Mouse (Mus musculus) cerebellum, postnatal 14 days (tissue): Measurements from ENCODE around the gene Scarf1.
"Not testable (repeated sequence)": the region's sequence is repeated elsewhere in the genome, so short reads cannot be mapped to it uniquely, and the experiment has no call there.

Experiments used
- DNase-seq, 2 experiments: peaks; one replicate each; pipeline ENCODE4 v3.0.0; 2021; ENCODE audit warnings: mixed read lengths in 2 of 2

Gene Scarf1

GRCm38 (mm10) chr11:75538184-75538969 is 25.0 kb downstream of the Scarf1 start:
- peak; percentile 39 to 49 for DNase-seq

GRCm38 (mm10) chr11:75538970-75539299 is 25.6 kb downstream of the Scarf1 start:
- DNase-seq, result peak in 1 of 2 experiments; percentile 49

DNA sequence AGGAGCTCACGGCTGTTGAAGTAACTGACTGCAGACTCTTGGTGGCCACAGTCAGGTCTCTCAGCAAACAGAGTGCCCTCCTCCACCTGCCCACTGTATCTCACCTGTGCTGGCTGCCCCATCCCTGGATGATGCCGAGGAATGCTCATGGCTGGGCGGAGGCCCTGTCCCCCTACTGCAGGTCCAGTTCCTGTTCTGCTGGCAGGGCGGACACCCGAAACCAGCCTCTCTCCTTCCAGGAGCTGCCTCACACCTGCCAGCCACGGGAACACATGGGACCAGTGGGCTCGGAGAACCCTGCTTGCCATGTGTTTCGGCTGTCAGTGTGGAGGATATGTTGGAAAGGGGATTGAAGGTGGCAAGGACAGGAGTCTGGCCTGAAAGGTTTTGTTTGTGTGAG is 26.9 kb downstream of the Scarf1 start:
- DNase-seq, result no peak

DNA sequence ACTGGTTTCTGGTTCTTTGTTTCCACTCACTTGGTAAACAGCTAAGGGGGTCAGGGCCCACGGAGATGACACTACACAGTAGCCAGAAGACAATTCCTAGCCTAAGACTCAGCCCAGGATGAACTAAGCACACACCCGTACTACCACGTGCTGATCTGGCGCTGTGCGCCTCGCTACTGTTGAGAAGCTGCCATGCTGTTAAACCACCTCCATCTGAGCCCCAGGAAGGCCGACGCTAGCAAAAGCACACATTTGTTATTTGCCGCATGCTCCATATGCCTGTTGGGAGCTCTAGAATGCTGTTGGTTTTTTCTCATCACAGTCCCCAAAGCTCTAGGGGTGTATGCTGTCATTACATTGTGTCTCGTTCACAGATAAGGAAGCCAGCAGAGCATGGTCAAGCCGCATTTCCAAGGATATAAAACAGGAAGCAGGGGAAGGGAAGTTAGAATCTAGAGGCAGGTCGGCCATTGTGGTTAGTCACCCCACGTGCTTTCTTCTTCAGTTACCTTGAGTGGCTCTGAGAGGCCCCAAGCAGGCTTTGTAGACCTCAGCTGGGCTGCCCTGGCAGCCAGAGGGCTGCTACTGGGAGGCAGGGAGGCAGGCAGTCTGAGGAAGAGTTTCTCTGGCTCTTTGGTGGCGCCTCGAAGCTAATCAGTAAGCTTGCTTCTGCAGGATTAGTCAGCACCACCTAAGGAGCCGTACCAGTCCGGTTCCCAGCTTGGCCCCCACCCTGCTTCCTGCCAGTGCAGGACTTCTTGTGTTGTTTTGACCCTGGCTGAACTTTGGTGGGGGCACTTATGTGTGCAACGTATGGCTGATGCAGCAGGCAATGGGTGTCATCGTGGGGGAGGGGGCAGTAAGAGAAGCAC is 27.6 kb downstream of the Scarf1 start:
- DNase-seq, result peak in 1 of 2 experiments; percentile 46

DNA sequence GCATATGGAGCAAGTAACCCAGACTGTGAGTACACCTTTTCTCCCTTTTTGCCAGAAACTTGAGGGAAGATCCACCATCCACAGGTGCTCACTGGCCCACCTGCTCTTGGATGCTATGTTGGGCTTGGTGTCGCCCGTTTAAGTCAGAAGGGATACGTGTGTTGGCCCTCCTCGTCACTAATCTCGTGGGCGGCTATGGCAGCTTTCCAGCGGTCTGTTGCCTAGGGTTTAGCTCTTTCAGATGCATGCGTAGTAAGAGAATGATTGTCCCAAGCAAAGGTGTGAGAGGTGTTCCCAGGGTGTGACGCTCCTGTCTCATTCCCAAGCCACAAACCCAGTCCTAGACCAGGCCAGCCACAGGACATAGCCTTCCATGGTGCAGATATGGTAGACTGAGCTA is 31.4 kb downstream of the Scarf1 start:
- peak; percentile 46 to 55 for DNase-seq

DNA sequence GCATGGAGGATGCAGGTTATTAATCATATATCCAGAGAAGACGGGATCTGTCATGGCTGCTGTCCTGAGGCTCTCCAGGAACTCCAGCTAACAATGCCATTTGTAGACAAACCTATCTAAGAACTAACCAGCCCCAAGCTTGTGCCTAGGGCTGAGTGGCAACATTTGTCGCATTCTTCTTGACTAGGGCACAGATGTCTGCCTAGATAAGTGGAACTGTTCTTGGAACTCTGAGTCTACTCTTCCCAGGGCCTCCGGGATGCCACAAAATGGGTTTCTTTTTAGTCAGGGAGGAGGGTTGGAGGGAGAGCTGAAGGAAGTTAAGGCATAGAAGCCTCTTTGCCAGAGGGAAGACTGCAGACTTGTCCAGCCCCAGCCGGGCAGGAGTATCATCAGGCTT is 32.7 kb downstream of the Scarf1 start:
- no peak for DNase-seq

DNA sequence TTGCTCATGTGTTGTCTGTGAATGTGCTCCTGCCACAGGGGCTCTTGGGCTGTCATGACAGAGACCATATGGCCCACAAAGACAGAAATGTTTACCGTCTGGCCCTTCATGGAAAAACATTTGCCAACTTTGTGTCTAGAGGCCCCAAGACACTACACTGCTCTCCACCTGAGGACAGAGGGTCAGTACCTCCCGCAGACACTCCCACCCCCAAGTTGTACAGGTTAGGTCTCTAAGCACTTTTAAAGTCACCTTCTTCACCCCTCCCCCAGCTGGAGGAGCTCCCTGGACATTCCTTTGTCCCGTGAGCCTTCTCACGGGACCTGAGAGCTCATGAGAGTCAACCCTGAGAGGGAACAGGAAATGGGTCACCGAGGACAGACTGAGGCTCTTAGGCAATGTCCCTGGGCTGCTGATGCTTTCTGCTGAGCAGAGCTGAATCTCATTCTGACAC is 36.3 kb downstream of the Scarf1 start:
- peak; percentile 25 to 50 for DNase-seq

GRCm38 (mm10) chr11:75550200-75550946 is 37.0 kb downstream of the Scarf1 start:
- DNase-seq, result peak in 1 of 2 experiments; percentile 22

DNA sequence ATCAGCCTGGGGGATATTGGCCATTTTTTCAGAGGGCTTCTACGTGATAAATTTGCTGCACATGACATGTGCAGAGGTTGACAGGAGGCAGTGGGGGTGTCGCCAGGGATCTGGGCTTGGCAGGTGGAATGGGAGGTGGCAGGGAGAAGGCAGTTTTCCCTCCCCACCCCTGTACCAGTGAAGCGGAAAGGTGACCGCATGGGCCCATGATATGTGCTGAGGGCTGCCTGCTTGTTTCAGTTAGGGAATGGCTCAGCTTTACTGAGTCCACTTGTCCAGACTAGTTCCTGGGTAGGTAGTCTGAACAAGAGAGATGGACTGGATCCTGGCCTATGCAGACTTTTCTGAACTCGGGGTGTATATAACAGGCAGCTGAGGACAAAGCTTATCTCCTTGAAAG is 38.0 kb downstream of the Scarf1 start:
- DNase-seq, result peak; percentile 29 to 38

GRCm38 (mm10) chr11:75551961-75552441 is 38.7 kb downstream of the Scarf1 start:
- DNase-seq, result peak; percentile 83 to 86

DNA sequence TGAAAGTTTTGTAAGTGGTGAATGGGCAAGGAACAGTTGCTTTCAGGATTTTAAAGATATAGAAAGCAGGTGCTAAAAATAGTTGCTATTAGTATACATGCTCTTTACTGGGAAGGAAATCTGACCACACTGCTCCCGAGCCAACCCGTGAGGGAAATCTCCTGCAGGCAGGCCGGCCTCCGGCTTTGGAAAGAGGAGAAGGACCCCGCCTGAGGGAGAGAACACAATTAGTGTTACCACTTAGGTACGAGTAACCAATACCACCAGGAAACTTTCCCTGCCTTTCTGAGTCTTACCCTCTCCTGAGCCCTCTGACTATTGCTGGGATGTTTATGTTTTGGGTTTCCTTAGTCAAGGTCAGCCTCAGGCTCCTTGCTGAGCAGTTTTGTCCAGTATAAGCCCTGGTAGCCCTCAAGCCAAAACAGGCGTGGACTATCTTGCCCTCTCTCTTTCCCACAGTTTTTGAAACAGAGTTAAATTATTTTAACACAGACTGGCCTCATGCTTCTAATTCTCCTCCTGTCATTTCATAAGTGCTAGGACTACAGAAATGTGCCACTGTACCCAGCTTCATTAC is 39.7 kb downstream of the Scarf1 start:
- DNase-seq, result no peak

- not testable (repeated sequence) for DNase-seq
These were observed 42.7 kb downstream of the Scarf1 start for GRCm38 (mm10) chr11:75556006-75556405.

DNA sequence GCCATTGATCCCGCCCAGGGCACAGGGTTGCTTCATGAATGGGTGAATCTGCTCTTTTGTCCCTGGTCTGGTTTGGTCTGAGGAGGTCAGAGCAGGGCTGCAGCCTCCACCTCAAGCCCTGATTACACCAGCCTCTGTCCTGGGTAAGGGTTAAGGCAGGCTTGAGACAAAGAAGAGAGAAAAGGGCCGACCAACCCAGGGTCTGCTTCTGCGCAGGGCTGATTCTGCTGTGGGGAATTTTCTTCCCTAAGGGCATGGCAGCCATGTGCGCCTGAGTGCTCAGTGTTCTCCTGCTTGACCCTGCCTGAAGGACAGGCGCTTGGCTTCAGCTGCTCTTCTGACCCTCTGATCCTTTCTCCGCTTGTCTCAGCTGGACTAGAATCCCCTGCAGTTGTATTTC is 43.8 kb downstream of the Scarf1 start:
- no peak for DNase-seq

DNA sequence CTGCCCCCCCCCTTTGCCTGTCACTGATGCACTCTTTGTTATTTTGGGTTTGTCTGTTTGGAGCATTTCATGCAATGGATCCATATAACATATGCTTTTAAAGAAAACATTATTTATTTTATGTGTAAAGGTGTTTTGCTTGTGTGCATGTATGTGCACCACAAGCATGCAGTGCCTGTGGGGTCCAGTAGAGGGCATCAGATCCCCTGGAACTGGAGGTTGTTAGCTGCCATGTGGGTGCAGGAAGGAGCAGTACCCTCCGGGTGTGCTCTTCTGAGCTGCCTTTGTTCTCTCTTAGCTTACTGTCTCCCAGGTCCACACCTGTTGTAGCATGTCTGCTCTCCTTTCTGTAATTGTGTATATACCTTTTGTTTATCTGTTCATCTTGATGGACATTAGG is 44.8 kb downstream of the Scarf1 start:
- DNase-seq, result peak in 1 of 2 experiments; percentile 73

DNA sequence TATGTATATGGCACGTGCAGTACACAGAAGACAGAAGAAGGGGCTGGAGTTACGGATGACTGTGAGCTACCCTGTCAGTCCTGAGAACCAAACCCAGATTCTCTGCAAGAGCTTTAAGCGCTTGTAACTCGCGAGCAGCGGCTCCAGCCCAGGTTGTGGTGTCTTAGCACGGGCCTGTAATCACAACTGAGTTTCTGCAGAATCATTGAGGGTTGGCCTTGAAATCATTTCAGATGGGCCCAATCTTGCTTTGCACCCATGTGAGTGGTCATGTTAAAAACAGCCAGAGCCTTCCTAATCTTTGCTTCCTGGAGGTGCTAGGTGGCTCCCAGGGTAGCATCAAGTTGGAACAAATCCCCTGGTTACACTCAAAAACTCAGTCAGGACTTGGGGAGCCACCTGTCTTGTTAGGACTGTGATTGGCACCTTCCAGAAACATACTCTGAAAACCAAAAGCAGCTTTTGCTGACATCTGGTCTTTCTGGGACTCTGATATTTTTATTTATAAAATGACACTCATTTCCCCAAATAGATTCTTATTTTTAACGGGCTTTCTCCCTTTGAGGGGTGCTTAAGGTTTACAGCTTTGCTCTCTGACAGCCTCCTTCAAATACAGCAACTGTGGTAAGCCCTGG is 46.6 kb downstream of the Scarf1 start:
- no peak for DNase-seq

DNA sequence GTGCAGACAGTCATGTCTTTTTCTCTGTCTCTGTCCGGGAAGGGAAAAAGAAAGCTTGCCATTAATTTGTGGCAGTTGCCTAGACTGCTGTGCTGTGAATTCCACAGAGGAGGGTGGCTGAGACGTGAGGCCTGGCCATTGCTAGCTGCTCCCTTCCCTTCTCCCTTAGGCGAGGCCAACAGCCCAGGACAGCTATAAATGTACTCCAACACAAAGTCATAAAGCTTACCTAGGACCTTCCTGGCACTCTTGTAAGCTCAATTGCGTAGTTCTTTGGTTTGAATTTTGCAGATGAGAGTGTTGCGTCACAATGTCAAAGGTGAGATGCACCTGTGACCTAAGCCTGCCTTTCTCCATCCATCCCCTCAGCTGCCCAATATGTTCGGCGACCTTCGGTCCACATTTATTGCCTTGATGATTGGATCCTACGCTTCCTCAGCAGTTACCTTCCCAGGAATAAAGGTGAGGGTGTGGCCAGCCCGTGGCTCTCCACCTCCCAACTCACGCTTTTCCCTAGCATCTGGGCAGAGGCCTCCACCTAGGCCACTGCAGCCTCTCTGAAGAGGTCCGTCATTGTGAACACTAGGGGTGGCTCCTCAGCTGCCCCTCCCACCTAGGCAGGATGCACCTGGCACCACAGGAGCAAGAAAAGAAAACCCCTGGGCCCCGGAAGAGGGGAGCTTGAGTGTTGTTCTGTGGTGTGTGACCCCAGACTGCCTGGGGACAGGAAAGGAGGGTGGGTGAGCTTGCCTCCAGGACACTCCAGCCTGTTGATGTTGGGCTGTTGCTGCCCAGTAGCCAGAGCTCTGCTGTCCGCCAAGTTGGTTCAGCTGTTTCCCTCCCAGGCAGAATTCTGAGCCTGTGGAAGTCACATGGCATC is 47.4 kb downstream of the Scarf1 start:
- no peak for DNase-seq

DNA sequence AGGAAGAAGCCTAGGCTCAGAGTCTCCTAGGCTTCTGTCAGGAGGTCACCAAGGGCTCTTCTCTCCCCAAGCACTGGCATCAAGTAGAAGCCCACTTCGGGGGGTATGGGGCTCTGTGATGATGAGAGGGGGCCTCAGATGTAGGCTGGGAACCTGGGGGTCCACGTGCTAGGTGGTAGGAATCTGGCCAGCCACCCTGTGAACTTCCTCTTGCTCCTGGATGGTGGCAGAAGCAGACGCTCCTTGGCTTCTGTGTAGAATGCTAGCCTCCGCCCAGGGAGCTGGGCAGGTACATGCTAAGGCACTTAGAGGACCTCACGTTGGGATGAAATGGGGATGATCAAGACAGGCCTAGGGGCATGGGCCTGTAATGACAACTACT is 48.1 kb downstream of the Scarf1 start:
- DNase-seq, result no peak

DNA sequence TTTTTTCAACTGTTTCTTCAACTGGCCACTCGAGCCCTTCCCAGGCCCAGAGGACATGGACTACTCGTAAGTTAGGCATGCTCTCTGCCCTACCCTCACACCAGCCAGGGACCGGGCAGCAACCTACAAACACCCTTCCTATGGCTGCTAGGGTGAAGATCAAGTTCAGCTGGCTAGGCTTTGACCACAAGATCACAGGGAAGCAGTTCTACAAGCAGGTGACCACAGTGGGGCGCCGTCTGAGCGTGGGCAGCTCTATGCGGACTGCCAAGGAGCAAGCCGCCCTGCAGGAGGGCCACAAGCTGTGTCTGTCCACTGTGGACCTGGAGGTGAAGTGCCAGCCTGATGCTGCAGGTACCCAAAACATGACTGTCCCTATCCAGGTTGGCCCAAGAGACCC is 49.5 kb downstream of the Scarf1 start:
- peak; percentile 64 to 66 for DNase-seq

DNA sequence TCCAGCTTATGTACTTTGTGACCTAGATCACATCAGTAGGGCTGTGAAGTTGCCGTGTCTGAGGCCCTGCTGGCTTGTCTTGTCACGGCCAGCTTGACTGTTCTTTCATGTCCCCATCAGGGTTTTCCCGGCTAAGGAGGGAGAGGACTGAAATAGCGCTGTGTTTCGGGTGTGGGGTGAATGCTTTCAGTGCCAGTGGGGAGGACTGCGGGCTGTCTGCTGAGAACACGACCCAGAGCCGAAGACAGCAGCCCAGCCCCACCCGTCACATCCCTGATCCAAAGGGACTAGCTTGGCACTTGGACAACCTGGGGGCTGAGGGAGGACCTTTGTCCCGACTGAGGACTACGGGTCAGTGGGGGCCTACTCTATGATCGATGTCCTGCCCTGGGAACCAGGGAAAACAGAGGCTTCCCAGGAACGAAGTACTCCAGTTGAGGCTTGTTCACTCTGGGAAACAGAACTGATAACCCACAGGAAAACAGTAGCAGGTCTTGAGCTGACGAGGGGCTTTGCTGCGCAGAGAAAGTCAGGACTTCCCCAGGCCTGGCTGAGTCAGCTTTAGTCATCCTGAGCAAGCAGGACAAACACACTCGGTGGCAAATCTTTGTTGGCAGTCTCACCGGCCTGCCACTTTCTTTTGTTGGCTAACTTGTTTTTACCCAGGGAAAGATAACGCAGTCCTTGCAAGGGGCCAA is 50.7 kb downstream of the Scarf1 start:
- peak in 1 of 2 experiments; percentile 28 for DNase-seq

DNA sequence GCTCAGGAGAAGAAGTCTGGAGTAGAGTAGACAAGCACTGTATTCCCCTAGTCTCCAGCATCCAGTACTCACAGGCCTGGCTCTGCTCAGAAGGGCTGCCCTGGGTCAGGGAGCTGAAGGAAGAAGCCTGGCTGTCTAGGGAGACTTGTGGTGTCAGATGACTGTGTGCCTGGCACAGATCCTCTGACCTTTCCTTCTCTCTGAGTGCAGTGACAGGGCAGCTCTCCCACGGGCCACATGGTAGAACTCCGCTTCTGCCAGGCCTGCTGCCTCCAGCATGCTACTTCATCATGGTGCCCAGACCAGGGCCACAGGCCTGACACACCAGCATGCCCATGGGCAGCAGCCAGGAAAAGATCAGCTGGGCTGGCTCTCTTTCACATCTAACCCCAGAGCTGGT is 52.5 kb downstream of the Scarf1 start:
- DNase-seq, result peak; percentile 74
